Mouse (Mus musculus): ENCODE measurements around the gene Foxp1. TPM values are rescaled to one million over a fixed set of nuclear protein-coding genes. Genes with fewer than 3 reads are reported as not detected.

Gene Foxp1
- polyA plus RNA-seq, 1 experiment from 2014 or later = 190 TPM

GRCm38 (mm10) chr6:99325461-99325860, 197.1 kb downstream of the Foxp1 start:
- Histone ChIP-seq H3K27me3 (ENCODE audit: control insufficient read depth, insufficient read depth, low read length) (no peaks in the 10 kb centered on the region), H3K36me3 (ENCODE audit: control insufficient read depth, insufficient read depth, low read length) (no peaks in the 10 kb centered on the region), H3K4me3 (ENCODE audit: low read depth, low read length) (no peak overlapping the region), H3K9me3 (ENCODE audit: control insufficient read depth, low read depth, low read length) (no peaks in the 10 kb centered on the region), H3K4me2 (replicated peaks; ENCODE audit: low read depth, low read length) (no peak overlapping the region), H3K4me1 (ENCODE audit: control insufficient read depth, insufficient read depth, low read length) (peaks cover 20% of the 10 kb centered on the region), H3K9ac (replicated peaks; ENCODE audit: low read depth, low read length) (no peak overlapping the region), H3K27ac (ENCODE audit: low read length) (no peak overlapping the region)
- ATAC-seq (ENCODE audit: insufficient number of reproducible peaks, insufficient read depth, low FRiP score, low read depth) = no peak
- 80% methylated on average over 5 of the region's 5 CpGs for WGBS

GRCm38 (mm10) chr6:99322132-99322904, 200.2 kb downstream of the Foxp1 start:
- WGBS = 78% methylated on average over 8 of the region's 8 CpGs
- no peak overlapping the region for H3K4me3 ChIP-seq (ENCODE audit: low read depth, low read length)
- H3K9me3 ChIP-seq (ENCODE audit: control insufficient read depth, low read depth, low read length) = no peaks in the 10 kb centered on the region
- H3K27ac ChIP-seq (ENCODE audit: low read length) = no peak overlapping the region
- H3K9ac ChIP-seq (replicated peaks; ENCODE audit: low read depth, low read length) = no peak overlapping the region
- H3K36me3 ChIP-seq (ENCODE audit: control insufficient read depth, insufficient read depth, low read length) = no peaks in the 10 kb centered on the region
- no peak overlapping the region for H3K4me2 ChIP-seq (replicated peaks; ENCODE audit: low read depth, low read length)
- H3K4me1 ChIP-seq (ENCODE audit: control insufficient read depth, insufficient read depth, low read length) = 0 out of 2 replicates have a peak, but pooled peaks cover 9% of the 10 kb centered on the region
- no peak for ATAC-seq (ENCODE audit: insufficient number of reproducible peaks, insufficient read depth, low FRiP score, low read depth)
- H3K27me3 ChIP-seq (ENCODE audit: control insufficient read depth, insufficient read depth, low read length) = no peaks in the 10 kb centered on the region

- no peak for ATAC-seq (ENCODE audit: insufficient number of reproducible peaks, insufficient read depth, low FRiP score, low read depth)
- Histone ChIP-seq H3K4me3 (ENCODE audit: low read depth, low read length) (no peak overlapping the region), H3K9me3 (ENCODE audit: control insufficient read depth, low read depth, low read length) (no peaks in the 10 kb centered on the region), H3K9ac (replicated peaks; ENCODE audit: low read depth, low read length) (no peak overlapping the region), H3K4me2 (replicated peaks; ENCODE audit: low read depth, low read length) (no peak overlapping the region), H3K4me1 (ENCODE audit: control insufficient read depth, insufficient read depth, low read length) (0 out of 2 replicates have a peak, but pooled peaks cover 6% of the 10 kb centered on the region), H3K27me3 (ENCODE audit: control insufficient read depth, insufficient read depth, low read length) (no peaks in the 10 kb centered on the region), H3K36me3 (ENCODE audit: control insufficient read depth, insufficient read depth, low read length) (no peaks in the 10 kb centered on the region), H3K27ac (ENCODE audit: low read length) (no peak overlapping the region)
- WGBS = 60% methylated on average over 8 of the region's 8 CpGs
Measured at GRCm38 (mm10) chr6:99320444-99320843, 202.1 kb downstream of the Foxp1 start.

DNA sequence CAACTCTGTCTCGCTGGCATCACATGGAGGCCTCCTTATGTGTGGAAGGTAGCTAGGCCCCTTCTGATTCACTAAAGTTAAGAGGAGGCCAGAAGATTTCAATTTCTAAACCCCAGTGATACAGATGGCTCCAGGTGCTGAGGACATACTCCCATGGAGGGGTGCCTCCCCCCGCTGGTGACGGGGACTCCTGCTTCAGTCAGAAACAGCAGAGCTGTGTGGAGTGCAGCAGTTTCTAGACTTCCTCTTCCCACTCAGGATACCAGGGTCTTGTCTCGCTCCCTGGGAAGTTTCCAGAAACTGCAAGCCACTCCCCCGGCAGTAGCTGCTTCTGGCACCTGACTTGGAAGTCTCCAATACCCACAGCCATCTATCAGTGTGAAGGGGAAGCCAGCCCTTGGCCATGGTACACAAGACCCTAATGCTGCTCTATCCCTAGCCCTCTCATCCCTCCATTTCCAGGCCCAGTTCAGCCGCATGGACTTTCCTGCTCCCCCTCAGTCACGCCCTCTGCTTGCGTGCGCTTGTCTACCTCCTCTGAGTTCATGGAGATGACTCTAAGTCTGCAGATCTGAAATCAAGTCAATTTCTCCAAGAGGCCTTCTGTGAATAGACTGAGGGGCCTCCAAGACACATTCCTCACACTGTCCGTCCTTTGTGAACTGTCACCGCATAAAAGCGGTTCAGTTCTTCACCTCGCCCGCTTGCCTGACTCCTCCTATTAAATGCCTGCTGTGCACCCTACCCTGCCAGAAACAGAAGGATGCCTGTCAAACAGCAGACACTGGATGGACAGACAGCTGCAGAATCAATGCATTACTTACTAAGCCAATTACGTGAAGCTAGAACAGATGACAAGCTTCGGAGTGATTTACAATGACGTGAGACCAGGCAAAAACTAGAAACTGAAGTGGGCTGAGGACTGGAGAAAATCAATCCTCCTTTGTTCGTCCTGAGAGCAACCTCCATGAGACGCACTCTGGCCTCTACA, 202.8 kb downstream of the Foxp1 start:
- no peak for ATAC-seq (ENCODE audit: insufficient number of reproducible peaks, insufficient read depth, low FRiP score, low read depth)
- Histone ChIP-seq H3K9me3 (ENCODE audit: control insufficient read depth, low read depth, low read length) (no peaks in the 10 kb centered on the region), H3K9ac (replicated peaks; ENCODE audit: low read depth, low read length) (no peak overlapping the region), H3K4me1 (ENCODE audit: control insufficient read depth, insufficient read depth, low read length) (0 out of 2 replicates have a peak, but pooled peaks cover 6% of the 10 kb centered on the region), H3K36me3 (ENCODE audit: control insufficient read depth, insufficient read depth, low read length) (no peaks in the 10 kb centered on the region), H3K4me3 (ENCODE audit: low read depth, low read length) (no peak overlapping the region), H3K27me3 (ENCODE audit: control insufficient read depth, insufficient read depth, low read length) (no peaks in the 10 kb centered on the region), H3K4me2 (replicated peaks; ENCODE audit: low read depth, low read length) (no peak overlapping the region), H3K27ac (ENCODE audit: low read length) (no peak overlapping the region)
- 72% methylated on average over 19 of the region's 19 CpGs for WGBS

GRCm38 (mm10) chr6:99314746-99315145, 207.8 kb downstream of the Foxp1 start:
- H3K9me3 ChIP-seq (ENCODE audit: control insufficient read depth, low read depth, low read length) = no peaks in the 10 kb centered on the region
- H3K36me3 ChIP-seq (ENCODE audit: control insufficient read depth, insufficient read depth, low read length) = no peaks in the 10 kb centered on the region
- no peak overlapping the region for H3K4me3 ChIP-seq (ENCODE audit: low read depth, low read length)
- no peaks in the 10 kb centered on the region for H3K27me3 ChIP-seq (ENCODE audit: control insufficient read depth, insufficient read depth, low read length)
- WGBS = 58% methylated on average over 3 of the region's 3 CpGs
- no peak overlapping the region for H3K4me2 ChIP-seq (replicated peaks; ENCODE audit: low read depth, low read length)
- no peak overlapping the region for H3K9ac ChIP-seq (replicated peaks; ENCODE audit: low read depth, low read length)
- no peaks in the 10 kb centered on the region for H3K4me1 ChIP-seq (ENCODE audit: control insufficient read depth, insufficient read depth, low read length)
- no peak overlapping the region for H3K27ac ChIP-seq (ENCODE audit: low read length)
- no peak for ATAC-seq (ENCODE audit: insufficient number of reproducible peaks, insufficient read depth, low FRiP score, low read depth)

DNA sequence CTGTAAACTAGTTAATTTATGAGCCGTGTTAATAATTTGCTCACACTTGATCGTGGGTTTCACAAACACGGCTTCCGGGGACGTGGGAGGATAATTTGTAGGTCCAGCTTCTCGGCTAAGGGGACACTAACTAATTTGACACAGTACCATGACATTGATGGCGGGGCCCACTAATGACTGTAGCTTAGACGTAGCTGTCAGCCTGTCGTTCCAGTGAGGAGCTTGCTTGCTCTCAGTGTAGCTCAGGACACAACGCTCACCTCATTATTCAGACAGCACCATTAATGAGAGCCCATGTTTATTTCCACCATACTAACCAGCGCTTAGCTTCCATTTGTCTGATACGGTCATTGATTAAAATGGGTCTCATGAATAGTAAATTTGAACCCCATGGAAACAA, 212.0 kb downstream of the Foxp1 start:
- no peak overlapping the region for H3K27ac ChIP-seq (ENCODE audit: low read length)
- no peaks in the 10 kb centered on the region for H3K36me3 ChIP-seq (ENCODE audit: control insufficient read depth, insufficient read depth, low read length)
- H3K27me3 ChIP-seq (ENCODE audit: control insufficient read depth, insufficient read depth, low read length) = no peaks in the 10 kb centered on the region
- ATAC-seq (ENCODE audit: insufficient number of reproducible peaks, insufficient read depth, low FRiP score, low read depth) = no peak
- no peaks in the 10 kb centered on the region for H3K4me1 ChIP-seq (ENCODE audit: control insufficient read depth, insufficient read depth, low read length)
- no peak overlapping the region for H3K9ac ChIP-seq (replicated peaks; ENCODE audit: low read depth, low read length)
- WGBS = 83% methylated on average over 12 of the region's 12 CpGs
- H3K4me3 ChIP-seq (ENCODE audit: low read depth, low read length) = no peak overlapping the region
- no peak overlapping the region for H3K4me2 ChIP-seq (replicated peaks; ENCODE audit: low read depth, low read length)
- no peaks in the 10 kb centered on the region for H3K9me3 ChIP-seq (ENCODE audit: control insufficient read depth, low read depth, low read length)

GRCm38 (mm10) chr6:99310171-99310500, 212.4 kb downstream of the Foxp1 start:
- ATAC-seq (ENCODE audit: insufficient number of reproducible peaks, insufficient read depth, low FRiP score, low read depth) = no peak
- H3K36me3 ChIP-seq (ENCODE audit: control insufficient read depth, insufficient read depth, low read length) = no peaks in the 10 kb centered on the region
- no peak overlapping the region for H3K4me2 ChIP-seq (replicated peaks; ENCODE audit: low read depth, low read length)
- H3K9me3 ChIP-seq (ENCODE audit: control insufficient read depth, low read depth, low read length) = no peaks in the 10 kb centered on the region
- no peak overlapping the region for H3K9ac ChIP-seq (replicated peaks; ENCODE audit: low read depth, low read length)
- no peak overlapping the region for H3K27ac ChIP-seq (ENCODE audit: low read length)
- no peak overlapping the region for H3K4me3 ChIP-seq (ENCODE audit: low read depth, low read length)
- no peaks in the 10 kb centered on the region for H3K4me1 ChIP-seq (ENCODE audit: control insufficient read depth, insufficient read depth, low read length)
- no peaks in the 10 kb centered on the region for H3K27me3 ChIP-seq (ENCODE audit: control insufficient read depth, insufficient read depth, low read length)
- WGBS = 87% methylated on average over 3 of the region's 3 CpGs

GRCm38 (mm10) chr6:99309466-99310170, 212.9 kb downstream of the Foxp1 start:
- WGBS = 78% methylated on average over 14 of the region's 14 CpGs
- Histone ChIP-seq H3K4me2 (replicated peaks; ENCODE audit: low read depth, low read length) (no peak overlapping the region), H3K27ac (ENCODE audit: low read length) (no peak overlapping the region), H3K27me3 (ENCODE audit: control insufficient read depth, insufficient read depth, low read length) (no peaks in the 10 kb centered on the region), H3K36me3 (ENCODE audit: control insufficient read depth, insufficient read depth, low read length) (no peaks in the 10 kb centered on the region), H3K4me1 (ENCODE audit: control insufficient read depth, insufficient read depth, low read length) (no peaks in the 10 kb centered on the region), H3K9ac (replicated peaks; ENCODE audit: low read depth, low read length) (no peak overlapping the region), H3K4me3 (ENCODE audit: low read depth, low read length) (no peak overlapping the region), H3K9me3 (ENCODE audit: control insufficient read depth, low read depth, low read length) (no peaks in the 10 kb centered on the region)
- no peak for ATAC-seq (ENCODE audit: insufficient number of reproducible peaks, insufficient read depth, low FRiP score, low read depth)

Data from stomach, embryonic 14.5 days (tissue).